Mouse (Mus musculus): ENCODE data around the gene Cryab. TPM values are rescaled to one million over a fixed set of nuclear protein-coding genes. Genes with fewer than 3 reads are reported as not detected.

Cryab gene
- polyA plus RNA-seq, 1 experiment from 2014 or later, result 24.7 TPM

GRCm38 (mm10) chr9:50746214-50746677, 4.9 kb upstream of the Cryab start, which contains the start of gene 2310030G06Rik:
2310030G06Rik (minus strand) TSS chr9:50746536.
- peak within 1 kb of the TSS; percentile 58 for H3K4me2 ChIP-seq
- 0 out of 2 replicates have a peak within 1 kb of the TSS, but pooled peaks have one; percentile 9 for H3K27ac ChIP-seq (replicated peaks)
- H3K27me3 ChIP-seq (replicated peaks), result peaks cover 3% of the 10 kb centered on the region; the same call in 1 of the 2 replicates
- H3K36me3 ChIP-seq, result no peaks in the 10 kb centered on the region
- H3K4me3 ChIP-seq (replicated peaks), result peak within 1 kb of the TSS; percentile 35
- no peak for ATAC-seq (ENCODE audit: low FRiP score)
- H3K9me3 ChIP-seq (replicated peaks), result no peaks in the 10 kb centered on the region
- WGBS, result 1% methylated on average over 19 of the region's 19 CpGs
- H3K4me1 ChIP-seq, result peaks cover 8% of the 10 kb centered on the region
- H3K9ac ChIP-seq (replicated peaks), result peak within 1 kb of the TSS; percentile 42

GRCm38 (mm10) chr9:50750706-50751105, 419 bp upstream of the Cryab start:
- H3K9ac ChIP-seq (replicated peaks), result no peak overlapping the region
- no peak for ATAC-seq (ENCODE audit: low FRiP score)
- H3K4me1 ChIP-seq, result peaks cover 14% of the 10 kb centered on the region
- WGBS, result 70% methylated on average over 6 of the region's 6 CpGs
- H3K4me3 ChIP-seq (replicated peaks), result no peak overlapping the region
- peaks cover 3% of the 10 kb centered on the region; the same call in 1 of the 2 replicates for H3K27me3 ChIP-seq (replicated peaks)
- H3K36me3 ChIP-seq, result no peaks in the 10 kb centered on the region
- no peaks in the 10 kb centered on the region for H3K9me3 ChIP-seq (replicated peaks)
- no peak overlapping the region for H3K27ac ChIP-seq (replicated peaks)
- H3K4me2 ChIP-seq, result no peak overlapping the region

- Histone ChIP-seq H3K4me3 (replicated peaks) (no peak within 1 kb of the TSS), H3K9ac (replicated peaks) (no peak within 1 kb of the TSS), H3K27ac (replicated peaks) (no peak within 1 kb of the TSS), H3K9me3 (replicated peaks) (no peaks in the 10 kb centered on the region), H3K36me3 (no peaks in the 10 kb centered on the region), H3K4me2 (0 out of 2 replicates have a peak within 1 kb of the TSS, but pooled peaks have one; percentile 13), H3K27me3 (replicated peaks) (peaks cover under 1% of the 10 kb centered on the region; the same call in 1 of the 2 replicates), H3K4me1 (peaks cover 6% of the 10 kb centered on the region; the same call in 1 of the 2 replicates)
- WGBS, result 75% methylated on average over 14 of the region's 14 CpGs
- no peak for ATAC-seq (ENCODE audit: low FRiP score)
Measured at GRCm38 (mm10) chr9:50752054-50752602, 1.0 kb downstream of the Cryab start, which contains the start of gene Hspb2. Hspb2 (minus strand) TSS chr9:50752354.

- H3K4me3 ChIP-seq (replicated peaks), result no peak overlapping the region
- H3K27ac ChIP-seq (replicated peaks), result no peak overlapping the region
- H3K9ac ChIP-seq (replicated peaks), result no peak overlapping the region
- 0 out of 2 replicates have a peak overlapping the region, but pooled peaks have one; percentile 13 for H3K4me2 ChIP-seq
- no peak for ATAC-seq (ENCODE audit: low FRiP score)
- H3K27me3 ChIP-seq (replicated peaks), result no peaks in the 10 kb centered on the region
- no peaks in the 10 kb centered on the region for H3K9me3 ChIP-seq (replicated peaks)
- no peaks in the 10 kb centered on the region for H3K36me3 ChIP-seq
- WGBS, result 73% methylated on average over 17 of the region's 17 CpGs
- peaks cover 6% of the 10 kb centered on the region; the same call in 1 of the 2 replicates for H3K4me1 ChIP-seq
Measured at GRCm38 (mm10) chr9:50752784-50753615, 1.9 kb downstream of the Cryab start.

GRCm38 (mm10) chr9:50753947-50754346, 2.8 kb downstream of the Cryab start:
- 76% methylated on average over 7 of the region's 7 CpGs for WGBS
- no peak overlapping the region for H3K4me3 ChIP-seq (replicated peaks)
- H3K9me3 ChIP-seq (replicated peaks), result no peaks in the 10 kb centered on the region
- H3K4me2 ChIP-seq, result no peak overlapping the region
- ATAC-seq (ENCODE audit: low FRiP score), result no peak
- H3K9ac ChIP-seq (replicated peaks), result no peak overlapping the region
- H3K36me3 ChIP-seq, result no peaks in the 10 kb centered on the region
- H3K4me1 ChIP-seq, result peaks cover 6% of the 10 kb centered on the region; the same call in 1 of the 2 replicates
- H3K27me3 ChIP-seq (replicated peaks), result no peaks in the 10 kb centered on the region
- no peak overlapping the region for H3K27ac ChIP-seq (replicated peaks)

GRCm38 (mm10) chr9:50756711-50757110, 5.6 kb downstream of the Cryab start:
- H3K27ac ChIP-seq (replicated peaks), result no peak overlapping the region
- 28% methylated on average over 5 of the region's 5 CpGs for WGBS
- H3K4me1 ChIP-seq, result peaks cover 6% of the 10 kb centered on the region; the same call in 1 of the 2 replicates
- no peaks in the 10 kb centered on the region for H3K9me3 ChIP-seq (replicated peaks)
- no peaks in the 10 kb centered on the region for H3K27me3 ChIP-seq (replicated peaks)
- no peak overlapping the region for H3K4me2 ChIP-seq
- no peak overlapping the region for H3K9ac ChIP-seq (replicated peaks)
- no peaks in the 10 kb centered on the region for H3K36me3 ChIP-seq
- H3K4me3 ChIP-seq (replicated peaks), result no peak overlapping the region
- ATAC-seq (ENCODE audit: low FRiP score), result no peak

GRCm38 (mm10) chr9:50761520-50762243, 10.6 kb downstream of the Cryab start:
- Histone ChIP-seq H3K4me2 (no peak overlapping the region), H3K36me3 (peaks cover 3% of the 10 kb centered on the region; the same call in 1 of the 2 replicates), H3K9me3 (replicated peaks) (no peaks in the 10 kb centered on the region), H3K27me3 (replicated peaks) (no peaks in the 10 kb centered on the region), H3K4me3 (replicated peaks) (no peak overlapping the region), H3K27ac (replicated peaks) (no peak overlapping the region), H3K4me1 (no peaks in the 10 kb centered on the region), H3K9ac (replicated peaks) (no peak overlapping the region)
- ATAC-seq (ENCODE audit: low FRiP score), result no peak
- WGBS, result 67% methylated on average over 6 of the region's 6 CpGs

- Histone ChIP-seq H3K9me3 (replicated peaks) (no peaks in the 10 kb centered on the region), H3K9ac (replicated peaks) (no peak overlapping the region), H3K4me2 (no peak overlapping the region), H3K27ac (replicated peaks) (no peak overlapping the region), H3K27me3 (replicated peaks) (no peaks in the 10 kb centered on the region), H3K36me3 (peaks cover 3% of the 10 kb centered on the region; the same call in 1 of the 2 replicates), H3K4me1 (peaks cover 6% of the 10 kb centered on the region), H3K4me3 (replicated peaks) (no peak overlapping the region)
- ATAC-seq (ENCODE audit: low FRiP score), result no peak
- WGBS, result 64% methylated on average over 1 of the region's 1 CpGs
Measured at GRCm38 (mm10) chr9:50763331-50763730, 12.2 kb downstream of the Cryab start.

- WGBS, result 7% methylated on average over 17 of the region's 17 CpGs
- H3K9me3 ChIP-seq (replicated peaks), result no peaks in the 10 kb centered on the region
- H3K27me3 ChIP-seq (replicated peaks), result no peaks in the 10 kb centered on the region
- H3K4me2 ChIP-seq, result peak overlapping the region; percentile 87
- peak overlapping the region; percentile 64 for H3K9ac ChIP-seq (replicated peaks)
- H3K4me1 ChIP-seq, result peaks cover 17% of the 10 kb centered on the region
- peak overlapping the region; percentile 65 for H3K4me3 ChIP-seq (replicated peaks)
- H3K27ac ChIP-seq (replicated peaks), result peak overlapping the region; percentile 95
- ATAC-seq (ENCODE audit: low FRiP score), result peak; percentile 70
- peaks cover 15% of the 10 kb centered on the region for H3K36me3 ChIP-seq
Measured at GRCm38 (mm10) chr9:50767531-50768106, 16.5 kb downstream of the Cryab start.

- 5% methylated on average over 59 of the region's 59 CpGs for WGBS
- Histone ChIP-seq H3K4me3 (replicated peaks) (peak within 1 kb of the TSS; percentile 65), H3K9me3 (replicated peaks) (no peaks in the 10 kb centered on the region), H3K27me3 (replicated peaks) (no peaks in the 10 kb centered on the region), H3K36me3 (peaks cover 12% of the 10 kb centered on the region), H3K9ac (replicated peaks) (peak within 1 kb of the TSS; percentile 64), H3K27ac (replicated peaks) (peak within 1 kb of the TSS; percentile 95), H3K4me2 (peak within 1 kb of the TSS; percentile 87), H3K4me1 (peaks cover 17% of the 10 kb centered on the region)
- ATAC-seq (ENCODE audit: low FRiP score), result peak; percentile 94
Measured at GRCm38 (mm10) chr9:50768107-50769002, 17.2 kb downstream of the Cryab start, which contains the start of gene Fdxacb1. Fdxacb1 (plus strand) TSS chr9:50768236.

Data from neural tube, embryonic 15.5 days (tissue).